Mouse (Mus musculus): ENCODE data around the gene Mpdu1.
"Not testable (repeated sequence)": the region's sequence is repeated elsewhere in the genome, so short reads cannot be mapped to it uniquely, and the experiment has no call there.

The Mpdu1 gene

GRCm38 (mm10) chr11:69662967-69663671 lies 677 bp upstream of the Mpdu1 start:
- DNase-seq = peak; percentile 50

- DNase-seq = no peak
Measured at GRCm38 (mm10) chr11:69661221-69661881, 1.1 kb downstream of the Mpdu1 start.

DNA sequence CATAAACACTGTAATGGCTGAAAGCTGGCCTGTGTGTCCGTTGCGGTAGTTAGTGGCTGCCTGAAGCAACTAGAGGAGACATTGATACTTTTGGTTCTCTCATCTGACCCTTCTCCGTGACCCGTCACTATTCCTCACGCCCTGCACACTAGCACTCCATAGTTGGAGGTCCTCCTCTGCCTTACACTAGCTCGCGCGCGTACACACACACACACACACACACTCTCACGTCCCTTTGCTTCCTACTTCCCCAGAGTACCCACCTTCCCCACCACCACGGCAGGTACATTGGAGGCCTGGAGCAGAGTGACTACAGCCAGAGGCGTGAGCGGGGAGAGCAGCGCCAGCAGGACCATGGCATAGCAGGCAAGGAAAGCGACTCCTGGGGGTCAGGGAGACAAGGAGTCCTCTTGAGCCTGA lies 5.0 kb downstream of the Mpdu1 start:
- DNase-seq = no peak

DNA sequence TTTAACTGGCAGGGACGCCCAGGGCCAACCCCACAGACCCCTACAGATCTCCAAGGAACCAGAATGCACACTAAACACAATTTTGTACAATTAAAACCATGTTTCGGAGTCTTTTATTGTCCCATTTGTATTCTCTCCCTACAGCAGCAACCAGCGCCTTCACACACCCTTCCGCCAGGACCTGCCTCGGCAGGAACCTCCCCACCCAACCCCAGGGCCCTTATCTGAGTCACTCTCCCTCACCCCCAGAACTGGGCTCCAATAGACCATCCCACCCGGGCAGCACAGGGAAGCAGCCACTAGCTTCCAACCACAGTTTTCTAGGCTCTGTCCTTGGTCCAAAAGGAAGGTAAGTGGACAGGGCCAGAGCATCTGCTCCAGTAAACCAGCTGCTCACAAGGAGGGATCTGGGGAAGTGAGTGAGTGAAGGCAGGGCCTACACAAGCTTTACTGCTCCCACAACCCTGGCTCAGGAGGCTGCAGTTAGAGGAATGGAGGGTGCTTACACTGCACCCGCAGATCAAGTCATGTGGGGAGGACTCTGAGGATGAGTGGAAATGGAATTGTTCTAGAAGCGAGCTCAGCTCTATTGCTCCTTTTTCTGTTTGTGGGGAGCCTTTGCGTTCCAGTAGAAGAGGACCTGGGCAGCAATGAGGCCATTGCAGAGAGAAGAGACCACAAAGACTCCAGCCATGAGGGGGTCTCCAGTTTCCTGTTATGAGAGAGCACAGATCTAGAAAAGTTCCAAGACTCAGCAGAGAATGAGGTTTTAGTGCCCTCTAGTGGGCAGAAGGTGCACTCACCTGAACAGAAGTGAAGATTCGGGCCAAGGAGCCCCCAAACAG lies 5.6 kb downstream of the Mpdu1 start:
- peak; percentile 54 for DNase-seq

DNA sequence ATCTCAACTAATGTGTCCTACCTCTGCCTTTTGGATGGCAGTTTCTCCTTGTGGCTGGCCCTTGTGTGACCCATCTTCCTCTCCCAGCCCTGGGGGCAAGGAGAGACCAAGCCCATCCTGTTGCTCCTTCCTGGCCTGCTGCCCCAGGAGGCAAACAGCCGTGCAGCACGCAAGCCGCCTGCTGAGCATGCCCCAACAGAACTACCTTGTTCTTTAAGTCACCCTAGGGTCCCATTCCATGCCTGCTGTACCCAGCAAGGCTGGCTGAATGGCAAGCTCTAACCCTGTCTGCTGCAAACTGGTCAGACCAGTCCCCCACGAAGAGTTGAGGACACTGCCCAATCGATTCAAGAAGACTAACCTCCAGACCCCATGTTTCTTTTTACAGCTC lies 6.4 kb downstream of the Mpdu1 start:
- no peak for DNase-seq

- DNase-seq = peak; percentile 72
Measured at GRCm38 (mm10) chr11:69655264-69656064, 7.0 kb downstream of the Mpdu1 start, which contains the start of gene Sox15. Gene Sox15 (plus strand): TSS chr11:69655314.

- DNase-seq = no peak
Measured at GRCm38 (mm10) chr11:69654760-69655159, 7.7 kb downstream of the Mpdu1 start.

DNA sequence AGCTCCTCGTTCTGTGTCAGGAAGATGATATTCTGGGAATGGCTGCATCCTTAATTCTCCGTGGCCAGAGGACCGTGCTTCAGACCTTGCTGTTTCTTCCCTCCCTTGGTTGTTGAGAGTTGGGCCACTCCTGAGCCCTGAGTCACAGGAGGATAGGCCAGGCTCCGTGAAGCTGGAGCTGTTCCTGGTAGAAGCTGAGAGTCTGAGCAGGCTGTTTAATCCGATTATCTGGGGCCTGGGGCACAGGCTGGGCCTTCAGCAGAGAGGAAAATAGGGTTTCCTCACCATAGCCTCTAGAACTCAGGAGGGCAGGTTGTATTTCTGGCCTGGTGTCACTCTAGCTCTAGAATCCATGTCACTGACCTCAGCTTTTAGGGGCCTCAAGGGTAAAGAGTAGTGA lies 9.0 kb downstream of the Mpdu1 start:
- DNase-seq = no peak

- DNase-seq = no peak
Measured at GRCm38 (mm10) chr11:69645860-69646259, 16.6 kb downstream of the Mpdu1 start.

- DNase-seq = no peak
Measured at GRCm38 (mm10) chr11:69635471-69635870, 27.0 kb downstream of the Mpdu1 start.

DNA sequence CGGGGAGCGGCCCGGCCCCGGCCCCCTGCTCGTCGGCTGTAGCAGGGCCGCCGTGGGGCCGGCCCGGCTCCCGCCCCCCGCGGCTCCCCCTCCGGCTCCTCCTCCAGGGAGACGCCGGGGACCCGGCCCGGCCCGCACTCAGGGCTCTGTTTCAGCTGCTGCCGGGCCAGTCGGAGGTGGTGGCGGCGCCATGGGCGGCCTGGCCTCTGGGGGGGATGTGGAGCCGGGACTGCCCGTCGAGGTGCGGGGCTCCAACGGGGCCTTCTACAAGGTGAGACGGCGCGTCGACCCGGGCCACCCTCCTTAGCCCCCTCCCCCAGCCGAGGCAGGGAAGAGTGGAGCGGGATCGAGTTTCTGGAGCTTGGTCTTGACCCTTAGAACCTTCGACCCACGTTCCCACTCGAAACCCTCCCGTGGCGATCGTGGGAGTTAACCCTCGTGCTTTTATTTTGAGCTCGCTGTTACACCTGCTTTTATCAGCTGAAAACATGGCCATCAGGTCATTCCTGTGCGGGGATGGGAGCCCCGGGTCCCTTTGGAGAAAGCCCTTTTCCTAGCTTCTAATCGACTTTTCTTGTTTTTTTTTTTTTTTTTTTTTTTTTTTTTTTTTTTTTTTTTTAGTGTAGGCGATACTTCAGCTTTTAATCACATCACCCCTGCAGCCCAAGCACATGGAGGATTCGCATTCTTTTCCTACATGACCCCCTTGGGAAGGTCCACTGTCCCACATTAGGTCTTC lies 29.1 kb downstream of the Mpdu1 start:
- peak; percentile 68 for DNase-seq

DNA sequence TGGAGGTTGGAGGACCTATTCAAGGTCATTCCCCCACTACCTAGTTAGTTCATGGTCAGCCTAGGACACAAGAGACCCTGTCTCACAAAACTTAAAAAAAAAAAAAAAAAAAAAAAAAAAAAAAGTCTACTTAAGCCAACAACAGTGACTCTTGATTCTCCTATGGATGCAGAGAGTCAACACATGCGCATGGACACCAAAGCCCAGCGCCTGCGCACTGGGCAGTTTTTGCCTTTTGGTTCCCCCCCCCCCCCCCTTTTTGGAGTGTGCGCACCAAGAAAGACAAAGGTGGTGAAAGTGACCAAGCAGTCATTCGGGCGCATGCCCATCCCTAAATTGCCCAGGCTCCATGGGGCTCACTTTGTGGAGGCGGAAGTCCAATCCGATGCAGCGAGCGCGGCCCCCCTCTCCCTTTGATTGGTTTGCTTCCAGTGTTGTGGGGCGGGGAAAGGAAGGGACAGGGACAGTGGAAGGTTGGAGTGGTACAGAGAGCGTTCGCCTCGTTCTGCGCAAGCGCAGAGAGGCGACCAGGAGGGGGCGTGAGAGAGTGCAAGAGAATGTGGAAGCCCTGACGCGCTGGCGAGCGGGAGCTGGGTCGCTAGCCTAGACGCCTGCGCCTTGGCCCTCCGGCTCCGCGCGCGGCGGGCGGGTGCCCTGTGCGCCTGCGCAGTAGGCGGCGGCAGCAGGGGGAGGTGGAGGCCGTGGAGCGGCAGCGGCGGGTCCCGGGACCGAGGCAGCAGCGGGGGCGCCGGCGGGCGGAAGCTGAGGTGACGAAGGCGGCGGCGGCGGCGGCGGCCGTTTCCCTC lies 30.0 kb downstream of the Mpdu1 start, which contains the start of gene Fxr2:
Gene Fxr2 (plus strand): TSS at position 707 of the 806 bp plus-strand sequence.
- DNase-seq = peak; percentile 100

DNA sequence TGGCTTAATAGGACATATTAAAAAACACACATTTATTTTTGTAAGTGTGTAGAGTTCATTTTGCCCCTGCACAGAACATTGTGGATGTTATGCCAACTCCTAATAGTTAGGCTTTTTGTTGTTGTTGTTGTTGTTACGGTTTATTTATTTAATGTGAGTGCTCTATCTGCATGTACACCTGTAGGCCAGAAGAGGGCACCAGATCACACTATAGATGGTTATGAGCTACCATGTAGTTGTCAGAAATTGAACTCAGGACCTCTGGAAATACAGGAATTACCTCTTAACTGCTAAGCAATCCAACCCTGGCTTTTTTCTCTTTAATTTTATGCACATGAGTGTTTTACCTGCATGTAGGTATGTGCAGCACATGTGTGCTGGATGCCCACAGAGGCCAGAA lies 32.6 kb downstream of the Mpdu1 start:
- no peak for DNase-seq

DNA sequence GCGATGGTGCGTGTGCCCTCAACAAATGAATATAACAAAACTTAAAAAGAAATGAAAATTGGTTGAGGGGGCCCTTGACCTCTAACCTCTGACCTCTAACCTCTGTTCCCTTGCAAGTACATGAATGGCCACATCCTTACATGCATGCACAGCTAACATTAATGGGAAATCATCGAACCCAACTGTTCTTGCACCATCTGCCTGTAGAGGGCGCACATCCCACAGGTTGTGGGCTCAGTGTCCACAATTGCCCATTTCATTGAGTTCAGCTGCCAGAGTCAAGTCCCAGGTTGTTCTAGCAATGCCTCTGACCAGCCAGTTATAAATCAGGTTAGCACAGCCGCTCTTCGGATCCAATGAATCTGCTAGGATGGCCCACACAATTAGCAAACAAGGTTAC lies 34.2 kb downstream of the Mpdu1 start:
- DNase-seq = peak; percentile 82

DNA sequence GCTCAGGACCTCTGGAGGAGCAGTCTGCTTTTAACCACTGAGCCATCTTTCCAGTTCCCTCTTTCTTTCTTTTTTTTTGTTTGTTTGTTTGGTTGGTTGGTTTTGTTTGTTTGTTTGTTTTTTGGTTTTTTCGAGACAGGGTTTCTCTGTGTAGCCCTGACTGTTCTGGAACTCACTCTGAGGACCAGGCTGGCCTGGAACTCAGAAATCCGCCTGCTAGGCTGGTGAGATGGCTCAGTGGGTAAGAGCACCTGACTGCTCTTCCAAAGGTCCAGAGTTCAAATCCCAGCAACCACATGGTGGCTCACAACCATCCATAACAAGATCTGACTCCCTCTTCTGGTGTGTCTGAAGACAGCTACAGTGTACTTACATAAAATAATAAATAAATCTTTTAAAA lies 38.1 kb downstream of the Mpdu1 start:
- not testable (repeated sequence) for DNase-seq

DNA sequence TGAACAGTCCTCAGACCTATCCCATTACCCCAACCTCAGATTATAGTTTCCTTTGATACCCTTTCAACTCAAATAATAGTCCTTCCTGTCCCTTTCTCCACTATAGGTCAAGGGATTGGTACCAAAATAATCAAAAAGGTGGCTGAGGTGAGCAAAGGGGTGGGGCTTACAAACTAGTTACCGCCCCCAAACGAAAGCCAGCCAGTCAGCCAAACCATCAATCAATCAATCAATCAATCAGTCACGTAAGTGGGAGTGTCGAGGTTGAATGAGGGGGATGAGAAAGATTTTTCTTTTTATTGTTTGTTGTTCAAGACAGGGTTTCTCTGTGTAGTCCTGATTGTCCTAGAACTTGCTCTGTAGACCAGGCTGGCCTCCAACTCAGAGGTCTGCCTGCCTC lies 39.4 kb downstream of the Mpdu1 start:
- DNase-seq = no peak

DNA sequence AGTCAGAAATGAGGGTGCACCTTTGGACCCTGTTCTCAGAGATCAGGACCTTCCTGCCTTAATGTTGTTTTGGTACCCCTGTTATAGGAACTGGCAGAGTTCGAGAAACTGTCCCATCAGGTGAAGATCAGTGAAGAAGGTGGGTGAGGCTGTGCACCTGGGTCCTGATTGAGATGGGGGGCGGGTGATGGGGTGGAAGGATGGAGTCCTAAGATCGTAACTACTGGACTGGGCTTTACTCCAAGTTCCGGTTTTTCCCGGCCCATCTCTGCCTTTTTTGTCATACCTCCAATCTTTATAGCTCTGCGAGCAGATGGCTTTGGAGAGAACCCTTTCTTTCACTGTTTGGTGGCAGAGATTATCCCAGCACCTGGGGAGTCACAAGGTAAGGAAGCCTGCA lies 40.0 kb downstream of the Mpdu1 start:
- peak; percentile 61 for DNase-seq

GRCm38 (mm10) chr11:69621571-69622268 lies 40.7 kb downstream of the Mpdu1 start, which contains the start of gene Sat2:
Gene Sat2 (plus strand): TSS chr11:69622024.
- peak; percentile 54 for DNase-seq

- DNase-seq = no peak
Measured at GRCm38 (mm10) chr11:69620394-69621081, 41.9 kb downstream of the Mpdu1 start.

- no peak for DNase-seq
Measured at GRCm38 (mm10) chr11:69617805-69618204, 44.6 kb downstream of the Mpdu1 start, which contains the start of gene Shbg. Gene Shbg (minus strand): TSS chr11:69617905.

All from cerebellum, adult 8-10 months (tissue).